ENCODE assay signal across 32 mouse cellular contexts in genomic region chr9:89878471-89879020, GRCm38 (mm10). TPM values are rescaled to one million over a fixed set of nuclear protein-coding genes. Genes with fewer than 3 reads are reported as not detected.
A peak's percentile ranks its signal among the peaks of the same experiment; 100 is the strongest.
DNase-seq lines count a peak whose midpoint lies in the region; ATAC-seq lines count a peak whose summit lies in the region.
"Had no signal": no experiment of that assay in that cellular context is flagged by ENCODE, and none has a peak within 500 bp of the region (broad histone marks: within the 10 kb centered on the region; RNA-seq: fewer than 3 reads in every experiment).

No protein-coding gene starts in this region.

- H3K27ac ChIP-seq in embryonic facial prominence, embryonic 13.5 days, result no peak overlapping the region
- H3K27ac ChIP-seq in embryonic facial prominence, embryonic 10.5 days (replicated peaks), result no peak overlapping the region
- no peak overlapping the region for H3K27ac ChIP-seq in intestine, embryonic 14.5 days (ENCODE audit: low read depth)
- no peak overlapping the region for H3K27ac ChIP-seq in intestine, embryonic 16.5 days (ENCODE audit: low read length)
- H3K27ac ChIP-seq: embryonic facial prominence, embryonic 12.5 days; forebrain, embryonic 13.5 days; gastrocnemius, adult 2 months; heart, embryonic 15.5 days; hindbrain, embryonic 14.5 days; hindbrain, postnatal 0 days had no signal

- no peak overlapping the region for H3K4me2 ChIP-seq in embryonic facial prominence, embryonic 13.5 days
- H3K4me2 ChIP-seq in intestine, embryonic 14.5 days (ENCODE audit: low read length), result no peak overlapping the region
- no peak overlapping the region for H3K4me2 ChIP-seq in intestine, embryonic 16.5 days (ENCODE audit: low read depth, low read length)
- H3K4me2 ChIP-seq: heart, embryonic 15.5 days had no signal

- WGBS in embryonic facial prominence, embryonic 13.5 days, result 54% methylated on average over 11 of the region's 11 CpGs
- WGBS in embryonic facial prominence, embryonic 10.5 days, result 54% methylated on average over 11 of the region's 11 CpGs
- WGBS in intestine, embryonic 14.5 days, result 48% methylated on average over 11 of the region's 11 CpGs
- 51% methylated on average over 11 of the region's 11 CpGs for WGBS in intestine, embryonic 16.5 days

- H3K9ac ChIP-seq in embryonic facial prominence, embryonic 13.5 days, result no peak overlapping the region
- H3K9ac ChIP-seq in intestine, embryonic 14.5 days (ENCODE audit: low read length), result no peak overlapping the region
- no peak overlapping the region for H3K9ac ChIP-seq in intestine, embryonic 16.5 days (ENCODE audit: low read depth, low read length)
- H3K9ac ChIP-seq: embryonic facial prominence, embryonic 12.5 days; forebrain, embryonic 13.5 days; forebrain, postnatal 0 days; heart, embryonic 12.5 days; heart, embryonic 15.5 days; hindbrain, embryonic 14.5 days had no signal

- H3K9me3 ChIP-seq in embryonic facial prominence, embryonic 13.5 days, result peaks cover 21% of the 10 kb centered on the region
- peaks cover 24% of the 10 kb centered on the region for H3K9me3 ChIP-seq in embryonic facial prominence, embryonic 10.5 days
- peaks cover 12% of the 10 kb centered on the region for H3K9me3 ChIP-seq in intestine, embryonic 14.5 days (ENCODE audit: control insufficient read depth, low read length)
- no peaks in the 10 kb centered on the region for H3K9me3 ChIP-seq in intestine, embryonic 16.5 days (ENCODE audit: control insufficient read depth, low read length)
- H3K9me3 ChIP-seq: heart, embryonic 15.5 days had no signal

- no peaks in the 10 kb centered on the region for H3K4me1 ChIP-seq in embryonic facial prominence, embryonic 13.5 days
- peaks cover 4% of the 10 kb centered on the region; the same call in 1 of the 2 replicates for H3K4me1 ChIP-seq in embryonic facial prominence, embryonic 10.5 days
- H3K4me1 ChIP-seq in intestine, embryonic 14.5 days (replicated peaks; ENCODE audit: control insufficient read depth, insufficient read depth, low read length), result no peaks in the 10 kb centered on the region
- no peaks in the 10 kb centered on the region for H3K4me1 ChIP-seq in intestine, embryonic 16.5 days (ENCODE audit: control insufficient read depth, insufficient read depth, low read length)
- H3K4me1 ChIP-seq: embryonic facial prominence, embryonic 12.5 days; forebrain, embryonic 13.5 days; heart, embryonic 12.5 days; heart, embryonic 15.5 days had no signal

- peak; percentile 23; the same call in 1 of the 2 replicates for ATAC-seq in embryonic facial prominence, embryonic 13.5 days (ENCODE audit: insufficient number of reproducible peaks, insufficient read depth, low FRiP score, low TSS enrichment, low read depth)
- no peak for ATAC-seq in intestine, embryonic 14.5 days (replicated peaks; ENCODE audit: low FRiP score, low TSS enrichment, low read depth)
- ATAC-seq in intestine, embryonic 16.5 days, result no peak
- ATAC-seq: CD4-positive, CD25-positive, alpha-beta regulatory T cell, adult 4 months; forebrain, embryonic 13.5 days; inflammation-experienced regulatory T-cells, adult 6 months had no signal

- H3K36me3 ChIP-seq in embryonic facial prominence, embryonic 13.5 days, result no peaks in the 10 kb centered on the region
- no peaks in the 10 kb centered on the region for H3K36me3 ChIP-seq in embryonic facial prominence, embryonic 10.5 days (replicated peaks)
- H3K36me3 ChIP-seq in intestine, embryonic 14.5 days (ENCODE audit: control insufficient read depth, insufficient read depth, low read length), result no peaks in the 10 kb centered on the region
- no peaks in the 10 kb centered on the region for H3K36me3 ChIP-seq in intestine, embryonic 16.5 days (ENCODE audit: control insufficient read depth, insufficient read depth, low read length)
- H3K36me3 ChIP-seq: embryonic facial prominence, embryonic 12.5 days; heart, embryonic 12.5 days; heart, embryonic 15.5 days had no signal

- peaks cover 69% of the 10 kb centered on the region for H3K27me3 ChIP-seq in embryonic facial prominence, embryonic 13.5 days
- H3K27me3 ChIP-seq in embryonic facial prominence, embryonic 10.5 days (replicated peaks; ENCODE audit: low read depth, poor library complexity, severe bottlenecking), result peaks cover 94% of the 10 kb centered on the region
- peaks cover 74% of the 10 kb centered on the region for H3K27me3 ChIP-seq in intestine, embryonic 14.5 days (replicated peaks; ENCODE audit: control insufficient read depth, insufficient read depth, low read length)
- H3K27me3 ChIP-seq in intestine, embryonic 16.5 days (replicated peaks; ENCODE audit: control insufficient read depth, insufficient read depth, low read length), result peaks cover 39% of the 10 kb centered on the region

- H3K4me3 ChIP-seq in embryonic facial prominence, embryonic 13.5 days, result no peak overlapping the region
- H3K4me3 ChIP-seq in embryonic facial prominence, embryonic 10.5 days, result no peak overlapping the region
- no peak overlapping the region for H3K4me3 ChIP-seq in intestine, embryonic 14.5 days (ENCODE audit: low read depth, low read length)
- no peak overlapping the region for H3K4me3 ChIP-seq in intestine, embryonic 16.5 days (ENCODE audit: low read length)
- H3K4me3 ChIP-seq: embryonic facial prominence, embryonic 12.5 days; erythroblast, embryonic 14.5 days; gastrocnemius, adult 2 months; heart, embryonic 12.5 days had no signal

- DNase-seq in embryonic facial prominence, embryonic 10.5 days (ENCODE audit: low spot score), result no peak
- DNase-seq in intestine, embryonic 14.5 days (ENCODE audit: low spot score), result peak; percentile 50
- peak; percentile 72 for DNase-seq in A20 (ENCODE audit: low read depth, low spot score)
- DNase-seq in layer of hippocampus, postnatal 14 days (ENCODE audit: low spot score in 2 of 2), result no peak
- DNase-seq: adrenal gland, adult 2 months; adrenal gland, postnatal 14 days; cerebellum, adult 11 months; cerebellum, adult 2 months; cerebellum, adult 9-11 months; cerebellum, postnatal 25 days; embryo, embryonic 11 days; forebrain, postnatal 0 days; gastrocnemius, adult 2 months; gastrocnemius, postnatal 14 days; heart, adult 18-20 months; heart, postnatal 10 days; heart, postnatal 36 days; kidney, adult 11 months had no signal

RNA-seq across cellular contexts. Expression of gene Rasgrf1, which starts 31.2 kb away (rescaled TPM):
- 0.63 and 0.80 TPM in 2 replicates for polyA plus RNA-seq in embryonic facial prominence, embryonic 13.5 days (2015; fragmentation: Nextera tagmentation; extraction: Ambion mirVana)
- 0.23 and 0.24 TPM in 2 replicates for polyA plus RNA-seq in embryonic facial prominence, embryonic 10.5 days (2016; fragmentation: Nextera tagmentation; extraction: Ambion mirVana)
- polyA plus RNA-seq in intestine, embryonic 14.5 days (2014; fragmentation: Nextera tagmentation; extraction: Ambion mirVana), result 0.35 TPM in 1 of 2 replicates, not detected in the other
- 0.12 and 0.20 TPM in 2 replicates for polyA plus RNA-seq in intestine, embryonic 16.5 days (2015; fragmentation: Nextera tagmentation; extraction: Ambion mirVana)
- total RNA-seq in layer of hippocampus, postnatal 14 days (2021), result 100 to 1,000 TPM; 248 to 271 TPM
- total RNA-seq: common myeloid progenitor, adult 5-6 weeks; gastrocnemius, adult 2 months; heart, postnatal 10 days; heart, postnatal 36 days; MEL had no signal
- polyA plus RNA-seq: C2C12; erythroblast, embryonic 14.5 days had no signal

Comparison
In these comparisons a context has a peak if more than half of its experiments do, and no peak if none do; other contexts are left out.
1. DNase-seq: peak in intestine, embryonic 14.5 days (single experiment) and A20 (single experiment); none in embryonic facial prominence, embryonic 10.5 days (single experiment) and layer of hippocampus, postnatal 14 days (0 of 2).